Mouse (Mus musculus): ENCODE measurements around the gene Nwd2.

The Nwd2 gene

DNA sequence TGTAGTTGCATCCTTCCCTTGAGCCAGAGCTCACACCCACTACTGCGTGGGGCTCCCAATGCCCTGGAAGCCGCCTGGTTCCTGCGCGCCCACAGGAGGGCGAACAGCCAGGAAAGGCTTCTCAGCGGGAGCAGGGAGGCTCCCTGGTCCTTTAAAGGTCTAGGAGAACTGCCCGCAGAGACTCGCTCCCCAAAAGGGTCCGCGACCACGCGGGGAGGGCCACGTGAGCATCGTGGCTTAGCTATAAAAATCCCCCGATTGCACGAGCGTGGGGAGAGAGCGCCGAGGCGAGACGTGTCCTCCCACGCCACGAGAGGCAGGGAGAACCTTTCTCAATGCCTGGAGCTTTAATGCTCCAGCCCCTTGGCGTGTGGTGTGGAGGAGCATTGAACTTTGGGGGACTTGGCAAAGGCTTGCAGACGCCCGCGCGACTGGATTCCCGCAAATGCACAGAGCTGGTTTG is at the start of gene Nwd2:
Gene Nwd2 (plus strand): TSS at position 33 of the 463 bp plus-strand sequence.
- peak; percentile 31 to 52 for DNase-seq (ENCODE audit: low spot score in 2 of 2)

DNA sequence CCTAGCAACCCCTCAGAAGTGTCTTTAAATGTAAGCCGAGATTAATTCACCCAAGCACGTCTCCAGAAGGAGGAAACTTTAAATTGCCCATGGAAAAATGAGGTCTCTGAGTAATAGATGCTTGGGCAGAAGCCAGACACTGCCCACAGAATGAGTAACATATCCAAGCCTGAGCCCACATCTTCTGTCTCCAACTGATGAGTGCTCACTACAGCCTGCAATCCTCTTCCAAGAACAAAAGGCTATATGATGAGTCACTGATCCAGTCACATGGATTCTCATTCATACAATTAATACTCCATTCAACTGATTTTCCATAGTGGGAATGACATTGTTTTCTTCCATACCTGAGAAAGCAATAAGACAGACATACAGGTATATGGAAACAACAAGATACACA is 41.5 kb upstream of the Nwd2 start:
- no peak for DNase-seq (ENCODE audit: low spot score in 2 of 2)

- DNase-seq (ENCODE audit: low spot score in 2 of 2), result no peak
Measured at GRCm38 (mm10) chr5:63616792-63617668, 31.9 kb upstream of the Nwd2 start.

DNA sequence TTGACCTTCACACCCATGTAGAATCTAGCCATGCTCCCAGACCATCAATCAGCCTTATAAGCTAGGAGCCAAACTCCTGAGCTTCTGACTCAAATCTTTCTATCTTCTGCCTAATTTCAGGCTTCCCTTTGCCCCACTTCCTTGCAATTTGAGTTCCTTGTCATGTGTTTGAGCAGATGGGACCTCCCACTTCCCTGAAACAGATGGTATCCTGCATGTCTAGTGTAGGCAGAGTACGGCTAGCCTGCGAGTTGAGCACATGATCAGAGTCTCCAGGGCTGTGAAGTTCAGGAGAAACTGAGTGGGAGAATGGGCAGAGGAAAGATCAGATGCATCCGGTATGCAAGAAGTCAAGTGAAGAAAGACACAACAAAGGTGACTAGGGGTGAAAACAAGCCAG is 24.8 kb upstream of the Nwd2 start:
- DNase-seq (ENCODE audit: low spot score in 2 of 2), result peak; percentile 29 to 47

GRCm38 (mm10) chr5:63627832-63628530 is 20.9 kb upstream of the Nwd2 start:
- no peak for DNase-seq (ENCODE audit: low spot score in 2 of 2)

DNA sequence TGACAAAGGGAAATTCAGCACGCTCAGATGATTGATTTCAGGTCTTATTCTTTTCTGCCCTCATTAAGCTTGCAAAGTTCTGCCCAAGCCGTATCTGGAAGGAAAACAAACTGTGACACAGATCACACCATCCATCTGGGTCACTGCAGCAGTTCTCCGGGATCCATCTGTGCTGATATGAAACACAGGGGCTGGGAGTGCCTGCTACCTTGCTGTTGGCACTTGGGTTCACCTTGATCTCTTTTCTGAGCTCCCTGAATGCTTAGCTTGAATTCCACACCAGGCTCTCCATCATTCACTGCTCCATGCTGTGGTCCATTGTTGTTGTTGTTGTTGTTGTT is 20.4 kb upstream of the Nwd2 start:
- DNase-seq (ENCODE audit: low spot score in 2 of 2), result no peak

DNA sequence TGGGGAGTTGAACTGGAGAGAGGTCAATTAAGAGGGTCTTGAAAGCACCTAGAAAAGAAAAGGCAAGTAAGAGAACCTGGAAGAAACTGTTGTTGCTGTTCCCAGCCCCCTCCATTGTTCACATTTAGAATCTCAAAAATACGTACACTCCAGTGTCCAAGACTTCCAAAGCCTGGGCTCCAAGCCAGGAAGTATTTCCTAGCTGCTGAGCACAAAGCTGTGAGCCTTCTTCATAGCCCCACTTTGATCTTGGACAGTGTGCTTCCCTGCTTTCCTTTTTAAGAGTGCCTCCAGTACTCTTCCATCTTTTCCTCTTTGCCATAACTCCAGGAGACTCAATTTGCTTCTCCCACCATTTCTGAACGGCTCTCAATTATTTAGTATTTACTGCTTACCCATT is 14.3 kb upstream of the Nwd2 start:
- no peak for DNase-seq (ENCODE audit: low spot score in 2 of 2)

GRCm38 (mm10) chr5:63648187-63648586 is 715 bp upstream of the Nwd2 start:
- peak; percentile 25 to 33 for DNase-seq (ENCODE audit: low spot score in 2 of 2)

DNA sequence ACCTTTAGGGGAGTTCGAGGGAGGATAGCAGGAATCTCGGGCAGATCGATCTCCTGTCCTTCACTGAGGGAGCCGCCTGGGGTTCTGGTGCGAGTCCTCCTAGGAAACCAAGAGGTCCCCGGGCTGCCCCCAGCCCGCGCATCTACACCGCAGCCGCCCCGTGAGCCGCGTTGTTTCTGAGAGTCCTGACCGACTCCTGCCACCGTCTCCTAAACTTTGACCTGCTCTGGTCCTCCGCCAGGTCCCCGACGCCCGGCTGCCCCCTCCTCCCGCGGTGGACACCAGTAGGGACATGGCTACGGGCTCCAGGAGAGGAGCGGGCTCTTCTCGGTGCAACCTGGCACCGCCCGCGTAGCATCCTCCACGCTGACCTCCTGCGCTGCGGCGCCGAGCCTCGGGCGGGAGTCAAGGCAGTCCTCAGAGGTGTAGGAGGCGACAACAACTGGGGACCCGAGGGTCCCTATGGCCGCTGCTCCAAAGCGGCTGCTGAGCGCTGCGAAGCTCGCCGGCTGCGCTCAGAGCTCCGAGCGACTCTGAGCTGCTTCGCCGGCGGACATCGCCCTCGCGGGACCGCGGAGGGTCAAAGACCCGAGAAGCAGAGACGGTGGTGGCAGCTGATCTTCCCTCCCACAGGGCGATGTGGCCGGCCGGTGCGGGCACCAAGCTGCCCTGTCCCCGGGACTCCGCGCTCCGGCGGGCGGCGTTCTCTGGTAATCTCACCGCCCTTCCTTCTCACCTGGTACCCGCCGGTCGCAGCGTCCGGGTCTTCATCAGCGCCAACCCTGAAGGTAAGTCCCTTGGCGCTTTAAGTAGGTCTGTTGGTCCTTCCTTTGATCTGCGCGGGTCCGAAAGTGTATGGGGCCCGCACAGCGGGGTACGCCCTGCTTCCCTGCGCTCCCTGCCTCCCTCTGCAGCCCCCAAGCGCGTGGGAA is 897 bp downstream of the Nwd2 start:
- peak in 1 of 2 experiments; percentile 20 for DNase-seq (ENCODE audit: low spot score in 2 of 2)

DNA sequence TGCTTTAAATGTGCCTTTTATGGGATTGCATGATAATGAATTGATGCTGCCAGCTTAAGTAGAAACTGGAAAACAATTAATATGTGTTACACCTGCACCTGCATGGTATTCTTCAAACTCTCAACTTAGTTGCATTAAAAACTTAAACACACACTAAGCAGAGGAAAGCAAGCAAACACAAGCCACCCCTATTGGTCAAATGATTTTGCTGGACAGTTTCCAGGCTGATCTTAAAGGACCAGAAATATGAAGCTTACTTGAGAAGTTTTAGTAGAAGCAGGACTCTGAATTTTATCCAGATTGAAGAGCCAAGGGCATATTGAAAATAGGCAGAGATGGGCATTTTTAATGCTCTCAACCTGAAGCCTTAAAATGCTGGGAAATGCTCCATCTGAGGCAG is 2.9 kb downstream of the Nwd2 start:
- no peak for DNase-seq (ENCODE audit: low spot score in 2 of 2)

- no peak for DNase-seq (ENCODE audit: low spot score in 2 of 2)
Measured at GRCm38 (mm10) chr5:63652705-63653104, 3.8 kb downstream of the Nwd2 start.

- DNase-seq (ENCODE audit: low spot score in 2 of 2), result no peak
Measured at GRCm38 (mm10) chr5:63666884-63667283, 18.0 kb downstream of the Nwd2 start.

- DNase-seq (ENCODE audit: low spot score in 2 of 2), result no peak
Measured at GRCm38 (mm10) chr5:63675934-63676333, 27.0 kb downstream of the Nwd2 start.

DNA sequence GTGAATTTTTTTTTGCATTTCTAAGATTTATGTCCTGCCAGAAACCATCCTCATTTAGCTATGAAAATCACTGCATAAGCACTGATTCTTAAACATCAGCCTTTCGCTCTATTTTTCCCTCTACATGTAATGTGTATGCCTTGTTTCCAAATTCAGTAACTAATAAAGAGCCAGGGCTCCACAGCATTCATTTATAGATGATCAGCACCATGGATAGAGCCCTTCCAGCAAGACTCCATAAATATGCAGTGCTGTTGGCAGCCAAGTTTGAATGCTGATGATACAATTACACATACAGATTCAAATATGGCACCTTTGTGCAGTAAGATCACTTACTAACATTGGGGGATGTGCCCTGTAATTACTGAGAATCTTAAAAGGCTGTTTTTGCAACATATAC is 40.2 kb downstream of the Nwd2 start:
- DNase-seq (ENCODE audit: low spot score in 2 of 2), result no peak

DNA sequence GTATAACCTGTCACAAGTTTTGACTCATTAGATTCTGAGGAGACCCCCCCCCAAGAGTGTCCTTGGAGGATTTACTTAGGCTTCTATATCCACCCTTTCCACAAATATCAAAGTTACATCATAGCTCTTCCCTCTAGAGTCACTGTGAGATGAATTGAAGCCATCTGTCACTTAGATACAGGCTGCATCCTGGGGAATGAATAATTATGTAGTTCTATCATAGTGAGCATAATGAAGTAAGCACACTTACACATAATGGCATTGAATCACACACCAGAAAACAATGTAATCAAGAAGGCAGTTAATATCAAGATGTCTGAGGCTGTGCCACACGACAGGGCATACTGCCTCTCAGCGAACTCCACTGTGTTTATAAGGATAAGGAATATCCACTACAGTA is 47.9 kb downstream of the Nwd2 start:
- DNase-seq (ENCODE audit: low spot score in 2 of 2), result no peak

GRCm38 (mm10) chr5:63697196-63697595 is 48.3 kb downstream of the Nwd2 start:
- no peak for DNase-seq (ENCODE audit: low spot score in 2 of 2)

- no peak for DNase-seq (ENCODE audit: low spot score in 2 of 2)
Measured at GRCm38 (mm10) chr5:63728955-63729354, 80.1 kb downstream of the Nwd2 start.

GRCm38 (mm10) chr5:63735521-63735920 is 86.6 kb downstream of the Nwd2 start:
- DNase-seq (ENCODE audit: low spot score in 2 of 2), result no peak

DNA sequence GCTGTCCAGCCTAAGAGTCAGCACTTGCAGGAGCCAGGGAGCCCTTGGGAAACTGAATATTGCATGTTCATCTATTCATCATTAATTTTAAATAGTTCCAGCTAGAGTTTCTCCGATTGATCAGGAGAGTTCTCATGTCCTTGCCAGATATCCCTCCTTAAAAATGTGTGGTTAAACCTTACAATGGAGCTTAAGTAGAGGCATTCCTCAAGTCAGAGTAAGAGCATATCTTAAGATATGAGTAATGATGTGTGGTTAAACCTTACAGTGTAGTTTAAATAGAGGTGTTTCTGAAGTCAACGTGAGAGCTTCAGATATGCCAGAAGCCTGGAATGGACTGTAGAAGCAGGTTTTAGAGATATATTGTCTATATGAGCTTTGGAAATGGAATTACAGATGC is 94.5 kb downstream of the Nwd2 start:
- DNase-seq (ENCODE audit: low spot score in 2 of 2), result no peak

- no peak for DNase-seq (ENCODE audit: low spot score in 2 of 2)
Measured at GRCm38 (mm10) chr5:63748299-63748698, 99.4 kb downstream of the Nwd2 start.

DNA sequence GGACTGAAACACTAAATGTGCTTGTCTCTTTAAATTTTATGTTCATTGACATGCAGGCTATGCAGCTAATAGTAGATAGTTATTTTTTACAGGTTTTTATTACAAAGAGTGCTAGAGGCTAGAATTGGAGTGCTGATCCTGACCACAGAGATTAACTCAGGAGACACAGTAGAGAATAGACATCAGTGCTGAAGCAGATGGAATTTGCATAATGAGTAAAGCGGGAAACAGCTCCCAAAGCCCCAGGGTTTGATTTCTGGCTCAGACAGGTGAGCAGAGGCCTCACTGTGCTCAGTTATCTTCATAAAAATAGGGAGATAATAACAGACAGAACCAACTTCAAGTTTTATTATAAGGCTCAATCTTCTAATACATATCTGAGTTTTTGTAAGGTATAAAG is 99.9 kb downstream of the Nwd2 start:
- no peak for DNase-seq (ENCODE audit: low spot score in 2 of 2)

All from frontal cortex, postnatal 14 days (tissue).